Mouse (Mus musculus): Measurements from ENCODE around the gene Ankra2. TPM values are rescaled to one million over a fixed set of nuclear protein-coding genes. Genes with fewer than 3 reads are reported as not detected.

The Ankra2 gene
- total and polyA plus RNA-seq, 2 experiments from 2014 or later, result 18.5 to 40.9 TPM

- no peak overlapping the region for H3K4me2 ChIP-seq (ENCODE audit: low read depth, low read length)
- no peaks in the 10 kb centered on the region for H3K27me3 ChIP-seq (ENCODE audit: control insufficient read depth, insufficient read depth, low read length)
- no peak overlapping the region for H3K4me3 ChIP-seq (ENCODE audit: low read depth, low read length)
- no peak for ATAC-seq (ENCODE audit: insufficient read depth, low read depth)
- H3K9me3 ChIP-seq (replicated peaks; ENCODE audit: control insufficient read depth, low read length), result no peaks in the 10 kb centered on the region
- peaks cover 3% of the 10 kb centered on the region; the same call in 1 of the 2 replicates for H3K4me1 ChIP-seq (ENCODE audit: control insufficient read depth, insufficient read depth)
- no peaks in the 10 kb centered on the region for H3K36me3 ChIP-seq (replicated peaks; ENCODE audit: control insufficient read depth, insufficient read depth, low read length)
- TF ChIP-seq CTCF (IDR thresholded peaks at IDR 0.05; ENCODE audit: low read depth) (no peak), EP300 (IDR thresholded peaks at IDR 0.05; ENCODE audit: low read depth) (no peak)
- no peak for DNase-seq (ENCODE audit: low spot score)
- no peak overlapping the region for H3K9ac ChIP-seq (replicated peaks; ENCODE audit: low read depth, low read length)
- 89% methylated on average over 6 of the region's 6 CpGs for whole genome bisulfite sequencing
- H3K27ac ChIP-seq (ENCODE audit: low read depth), result no peak overlapping the region
Observed at GRCm38 (mm10) chr13:98297883-98298482, 35.1 kb downstream of the Ankra2 start.

GRCm38 (mm10) chr13:98298833-98299758, 36.2 kb downstream of the Ankra2 start:
- H3K9ac ChIP-seq (replicated peaks; ENCODE audit: low read depth, low read length), result no peak overlapping the region
- H3K9me3 ChIP-seq (replicated peaks; ENCODE audit: control insufficient read depth, low read length), result no peaks in the 10 kb centered on the region
- no peak overlapping the region for H3K27ac ChIP-seq (ENCODE audit: low read depth)
- ATAC-seq (ENCODE audit: insufficient read depth, low read depth) (peak; percentile 76), DNase-seq (ENCODE audit: low spot score) (peak; percentile 72)
- no peaks in the 10 kb centered on the region for H3K27me3 ChIP-seq (ENCODE audit: control insufficient read depth, insufficient read depth, low read length)
- TF ChIP-seq EP300 (IDR thresholded peaks at IDR 0.05; ENCODE audit: low read depth) (no peak), CTCF (IDR thresholded peaks at IDR 0.05; ENCODE audit: low read depth) (peak; percentile 78)
- H3K4me1 ChIP-seq (ENCODE audit: control insufficient read depth, insufficient read depth), result no peaks in the 10 kb centered on the region
- WGBS, result 48% methylated on average over 21 of the region's 21 CpGs
- no peak overlapping the region for H3K4me3 ChIP-seq (ENCODE audit: low read depth, low read length)
- H3K4me2 ChIP-seq (ENCODE audit: low read depth, low read length), result peak overlapping the region; percentile 30; the same call in 1 of the 2 replicates
- H3K36me3 ChIP-seq (replicated peaks; ENCODE audit: control insufficient read depth, insufficient read depth, low read length), result no peaks in the 10 kb centered on the region

GRCm38 (mm10) chr13:98305257-98305656, 42.4 kb downstream of the Ankra2 start:
- H3K36me3 ChIP-seq (replicated peaks; ENCODE audit: control insufficient read depth, insufficient read depth, low read length), result peaks cover 18% of the 10 kb centered on the region
- no peaks in the 10 kb centered on the region for H3K9me3 ChIP-seq (replicated peaks; ENCODE audit: control insufficient read depth, low read length)
- H3K9ac ChIP-seq (replicated peaks; ENCODE audit: low read depth, low read length), result no peak overlapping the region
- H3K4me3 ChIP-seq (ENCODE audit: low read depth, low read length), result no peak overlapping the region
- 89% methylated on average over 9 of the region's 9 CpGs for WGBS
- ATAC-seq (ENCODE audit: insufficient read depth, low read depth), result no peak
- no peak overlapping the region for H3K4me2 ChIP-seq (ENCODE audit: low read depth, low read length)
- no peak for TF ChIP-seq CTCF (IDR thresholded peaks at IDR 0.05; ENCODE audit: low read depth)
- no peak for TF ChIP-seq EP300 (IDR thresholded peaks at IDR 0.05; ENCODE audit: low read depth)
- no peaks in the 10 kb centered on the region for H3K27me3 ChIP-seq (ENCODE audit: control insufficient read depth, insufficient read depth, low read length)
- no peak for DNase-seq (ENCODE audit: low spot score)
- H3K27ac ChIP-seq (ENCODE audit: low read depth), result no peak overlapping the region
- H3K4me1 ChIP-seq (ENCODE audit: control insufficient read depth, insufficient read depth), result no peaks in the 10 kb centered on the region

GRCm38 (mm10) chr13:98306393-98306792, 43.5 kb downstream of the Ankra2 start:
- ATAC-seq (ENCODE audit: insufficient read depth, low read depth), result no peak
- no peak for TF ChIP-seq EP300 (IDR thresholded peaks at IDR 0.05; ENCODE audit: low read depth)
- TF ChIP-seq CTCF (IDR thresholded peaks at IDR 0.05; ENCODE audit: low read depth), result no peak
- Histone ChIP-seq H3K27ac (ENCODE audit: low read depth) (no peak overlapping the region), H3K9ac (replicated peaks; ENCODE audit: low read depth, low read length) (no peak overlapping the region), H3K36me3 (replicated peaks; ENCODE audit: control insufficient read depth, insufficient read depth, low read length) (peaks cover 29% of the 10 kb centered on the region), H3K4me3 (ENCODE audit: low read depth, low read length) (no peak overlapping the region), H3K4me1 (ENCODE audit: control insufficient read depth, insufficient read depth) (no peaks in the 10 kb centered on the region), H3K27me3 (ENCODE audit: control insufficient read depth, insufficient read depth, low read length) (no peaks in the 10 kb centered on the region), H3K4me2 (ENCODE audit: low read depth, low read length) (no peak overlapping the region), H3K9me3 (replicated peaks; ENCODE audit: control insufficient read depth, low read length) (no peaks in the 10 kb centered on the region)
- 32% methylated on average over 5 of the region's 5 CpGs for WGBS
- no peak for DNase-seq (ENCODE audit: low spot score)

- Histone ChIP-seq H3K27ac (ENCODE audit: low read depth) (no peak overlapping the region), H3K4me2 (ENCODE audit: low read depth, low read length) (no peak overlapping the region), H3K36me3 (replicated peaks; ENCODE audit: control insufficient read depth, insufficient read depth, low read length) (peaks cover 35% of the 10 kb centered on the region), H3K27me3 (ENCODE audit: control insufficient read depth, insufficient read depth, low read length) (no peaks in the 10 kb centered on the region), H3K4me1 (ENCODE audit: control insufficient read depth, insufficient read depth) (no peaks in the 10 kb centered on the region), H3K9ac (replicated peaks; ENCODE audit: low read depth, low read length) (no peak overlapping the region), H3K4me3 (ENCODE audit: low read depth, low read length) (no peak overlapping the region), H3K9me3 (replicated peaks; ENCODE audit: control insufficient read depth, low read length) (no peaks in the 10 kb centered on the region)
- TF ChIP-seq CTCF (IDR thresholded peaks at IDR 0.05; ENCODE audit: low read depth) (no peak), EP300 (IDR thresholded peaks at IDR 0.05; ENCODE audit: low read depth) (no peak)
- ATAC-seq (ENCODE audit: insufficient read depth, low read depth) (no peak), DNase-seq (ENCODE audit: low spot score) (no peak)
- WGBS, result 32% methylated on average over 14 of the region's 14 CpGs
Observed at GRCm38 (mm10) chr13:98306852-98307475, 44.1 kb downstream of the Ankra2 start.
